Mouse (Mus musculus): ENCODE results near the gene Dctn2.

DNA sequence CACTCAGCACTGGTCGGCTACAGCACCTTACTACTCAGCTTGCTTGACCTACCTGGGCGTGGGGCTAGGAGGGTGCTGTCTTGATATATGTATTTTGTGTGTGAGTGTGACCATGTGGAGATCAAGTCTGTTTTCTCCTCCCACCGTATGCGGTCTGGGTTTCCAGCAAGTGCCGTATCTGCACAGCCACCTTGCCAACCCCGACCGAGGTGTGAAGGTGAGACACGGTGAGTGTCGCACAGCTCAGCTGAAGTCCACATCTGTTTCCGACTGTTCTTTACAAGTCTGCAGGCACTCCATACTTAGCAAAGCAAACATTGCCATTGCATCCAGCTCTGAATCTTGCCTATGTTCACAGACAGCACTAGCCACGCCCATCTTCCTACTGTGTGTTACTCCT, 37.0 kb downstream of the Dctn2 start:
- no peak for TF ChIP-seq CTCF (IDR thresholded peaks at IDR 0.05; ENCODE audit: extremely low read depth, insufficient read depth, insufficient read length, insufficient replicate concordance)
- TF ChIP-seq POLR2A (IDR thresholded peaks at IDR 0.05; ENCODE audit: low read depth, low read length), result no peak

Data from spleen, adult 2 months (tissue).